Mouse (Mus musculus): ENCODE measurements at regions not wholly inside any gene's neighbourhood (a gene's known extent, or its start where the extent isn't known, plus 50 kb on each side); places are given as distances from the start of the nearest gene placed in this dataset.

GRCm38 (mm10) chr12:70766319-70766718 lies 59.0 kb upstream of the Frmd6 start:
- no peaks in the 10 kb centered on the region for H3K4me1 ChIP-seq (ENCODE audit: control insufficient read depth, insufficient read depth, low read length)
- 76% methylated on average over 4 of the region's 4 CpGs for WGBS
- H3K9me3 ChIP-seq (replicated peaks; ENCODE audit: control insufficient read depth, low read length): no peaks in the 10 kb centered on the region
- H3K36me3 ChIP-seq (replicated peaks; ENCODE audit: control insufficient read depth, insufficient read depth, low read depth, low read length): no peaks in the 10 kb centered on the region
- DNase-seq (ENCODE audit: low spot score): no peak
- H3K4me3 ChIP-seq (ENCODE audit: low read depth, low read length): no peak overlapping the region
- no peak for ATAC-seq (replicated peaks; ENCODE audit: insufficient number of reproducible peaks, low FRiP score, low TSS enrichment, low read depth)
- no peaks in the 10 kb centered on the region for H3K27me3 ChIP-seq (ENCODE audit: control insufficient read depth, insufficient read depth, low read length)
- H3K9ac ChIP-seq (replicated peaks; ENCODE audit: low read length): no peak overlapping the region
- H3K4me2 ChIP-seq (ENCODE audit: low read depth, low read length): no peak overlapping the region
- no peak overlapping the region for H3K27ac ChIP-seq (replicated peaks; ENCODE audit: low read depth, low read length)

- no peaks in the 10 kb centered on the region for H3K27me3 ChIP-seq (ENCODE audit: control insufficient read depth, insufficient read depth, low read length)
- no peaks in the 10 kb centered on the region for H3K4me1 ChIP-seq (ENCODE audit: control insufficient read depth, insufficient read depth, low read length)
- no peak overlapping the region for H3K27ac ChIP-seq (replicated peaks; ENCODE audit: low read depth, low read length)
- ATAC-seq (replicated peaks; ENCODE audit: insufficient number of reproducible peaks, low FRiP score, low TSS enrichment, low read depth) (no peak), DNase-seq (ENCODE audit: low spot score) (no peak)
- WGBS: 52% methylated on average over 4 of the region's 4 CpGs
- no peak overlapping the region for H3K9ac ChIP-seq (replicated peaks; ENCODE audit: low read length)
- no peak overlapping the region for H3K4me2 ChIP-seq (ENCODE audit: low read depth, low read length)
- H3K4me3 ChIP-seq (ENCODE audit: low read depth, low read length): no peak overlapping the region
- H3K9me3 ChIP-seq (replicated peaks; ENCODE audit: control insufficient read depth, low read length): no peaks in the 10 kb centered on the region
- H3K36me3 ChIP-seq (replicated peaks; ENCODE audit: control insufficient read depth, insufficient read depth, low read depth, low read length): no peaks in the 10 kb centered on the region
Measured at GRCm38 (mm10) chr12:70767959-70768358, 57.4 kb upstream of the Frmd6 start.

- DNase-seq (ENCODE audit: low spot score): no peak
- no peak overlapping the region for H3K9ac ChIP-seq (replicated peaks; ENCODE audit: low read length)
- no peaks in the 10 kb centered on the region for H3K27me3 ChIP-seq (ENCODE audit: control insufficient read depth, insufficient read depth, low read length)
- H3K9me3 ChIP-seq (replicated peaks; ENCODE audit: control insufficient read depth, low read length): no peaks in the 10 kb centered on the region
- no peaks in the 10 kb centered on the region for H3K36me3 ChIP-seq (replicated peaks; ENCODE audit: control insufficient read depth, insufficient read depth, low read depth, low read length)
- no peak overlapping the region for H3K4me3 ChIP-seq (ENCODE audit: low read depth, low read length)
- no peak overlapping the region for H3K27ac ChIP-seq (replicated peaks; ENCODE audit: low read depth, low read length)
- 84% methylated on average over 9 of the region's 9 CpGs for WGBS
- no peak for ATAC-seq (replicated peaks; ENCODE audit: insufficient number of reproducible peaks, low FRiP score, low TSS enrichment, low read depth)
- H3K4me2 ChIP-seq (ENCODE audit: low read depth, low read length): no peak overlapping the region
- no peaks in the 10 kb centered on the region for H3K4me1 ChIP-seq (ENCODE audit: control insufficient read depth, insufficient read depth, low read length)
Measured at GRCm38 (mm10) chr12:70768745-70769144, 56.6 kb upstream of the Frmd6 start.

- Histone ChIP-seq H3K4me3 (ENCODE audit: low read depth, low read length) (no peak overlapping the region), H3K4me1 (ENCODE audit: control insufficient read depth, insufficient read depth, low read length) (no peaks in the 10 kb centered on the region), H3K9me3 (replicated peaks; ENCODE audit: control insufficient read depth, low read length) (no peaks in the 10 kb centered on the region), H3K27ac (replicated peaks; ENCODE audit: low read depth, low read length) (no peak overlapping the region), H3K9ac (replicated peaks; ENCODE audit: low read length) (no peak overlapping the region), H3K36me3 (replicated peaks; ENCODE audit: control insufficient read depth, insufficient read depth, low read depth, low read length) (no peaks in the 10 kb centered on the region), H3K27me3 (ENCODE audit: control insufficient read depth, insufficient read depth, low read length) (no peaks in the 10 kb centered on the region), H3K4me2 (ENCODE audit: low read depth, low read length) (no peak overlapping the region)
- 91% methylated on average over 12 of the region's 12 CpGs for WGBS
- DNase-seq (ENCODE audit: low spot score): no peak
- ATAC-seq (replicated peaks; ENCODE audit: insufficient number of reproducible peaks, low FRiP score, low TSS enrichment, low read depth): no peak
Measured at GRCm38 (mm10) chr12:70769538-70770176, 55.7 kb upstream of the Frmd6 start.

GRCm38 (mm10) chr12:70774006-70774405 lies 51.3 kb upstream of the Frmd6 start:
- ATAC-seq (replicated peaks; ENCODE audit: insufficient number of reproducible peaks, low FRiP score, low TSS enrichment, low read depth): no peak

GRCm38 (mm10) chr12:70774816-70775591 lies 50.3 kb upstream of the Frmd6 start:
- H3K4me2 ChIP-seq (ENCODE audit: low read depth, low read length): no peak overlapping the region
- H3K36me3 ChIP-seq (replicated peaks; ENCODE audit: control insufficient read depth, insufficient read depth, low read depth, low read length): no peaks in the 10 kb centered on the region
- 76% methylated on average over 8 of the region's 8 CpGs for WGBS
- DNase-seq (ENCODE audit: low spot score): no peak
- no peaks in the 10 kb centered on the region for H3K27me3 ChIP-seq (ENCODE audit: control insufficient read depth, insufficient read depth, low read length)
- no peak overlapping the region for H3K27ac ChIP-seq (replicated peaks; ENCODE audit: low read depth, low read length)
- H3K4me3 ChIP-seq (ENCODE audit: low read depth, low read length): no peak overlapping the region
- no peaks in the 10 kb centered on the region for H3K4me1 ChIP-seq (ENCODE audit: control insufficient read depth, insufficient read depth, low read length)
- no peak for ATAC-seq (replicated peaks; ENCODE audit: insufficient number of reproducible peaks, low FRiP score, low TSS enrichment, low read depth)
- H3K9ac ChIP-seq (replicated peaks; ENCODE audit: low read length): no peak overlapping the region
- H3K9me3 ChIP-seq (replicated peaks; ENCODE audit: control insufficient read depth, low read length): no peaks in the 10 kb centered on the region

More at GRCm38 (mm10) chr12:70774006-70774405, 51.3 kb upstream of the Frmd6 start:
- no peaks in the 10 kb centered on the region for H3K4me1 ChIP-seq (ENCODE audit: control insufficient read depth, insufficient read depth, low read length)
- H3K4me2 ChIP-seq (ENCODE audit: low read depth, low read length): no peak overlapping the region
- WGBS: 81% methylated on average over 5 of the region's 5 CpGs
- H3K36me3 ChIP-seq (replicated peaks; ENCODE audit: control insufficient read depth, insufficient read depth, low read depth, low read length): no peaks in the 10 kb centered on the region
- no peaks in the 10 kb centered on the region for H3K27me3 ChIP-seq (ENCODE audit: control insufficient read depth, insufficient read depth, low read length)
- H3K27ac ChIP-seq (replicated peaks; ENCODE audit: low read depth, low read length): no peak overlapping the region
- DNase-seq (ENCODE audit: low spot score): no peak
- no peak overlapping the region for H3K4me3 ChIP-seq (ENCODE audit: low read depth, low read length)
- no peaks in the 10 kb centered on the region for H3K9me3 ChIP-seq (replicated peaks; ENCODE audit: control insufficient read depth, low read length)
- H3K9ac ChIP-seq (replicated peaks; ENCODE audit: low read length): no peak overlapping the region
